Mouse (Mus musculus): ENCODE data around the gene Snx18.
A peak's percentile ranks its signal among the peaks of the same experiment; 100 is the strongest.

DNA sequence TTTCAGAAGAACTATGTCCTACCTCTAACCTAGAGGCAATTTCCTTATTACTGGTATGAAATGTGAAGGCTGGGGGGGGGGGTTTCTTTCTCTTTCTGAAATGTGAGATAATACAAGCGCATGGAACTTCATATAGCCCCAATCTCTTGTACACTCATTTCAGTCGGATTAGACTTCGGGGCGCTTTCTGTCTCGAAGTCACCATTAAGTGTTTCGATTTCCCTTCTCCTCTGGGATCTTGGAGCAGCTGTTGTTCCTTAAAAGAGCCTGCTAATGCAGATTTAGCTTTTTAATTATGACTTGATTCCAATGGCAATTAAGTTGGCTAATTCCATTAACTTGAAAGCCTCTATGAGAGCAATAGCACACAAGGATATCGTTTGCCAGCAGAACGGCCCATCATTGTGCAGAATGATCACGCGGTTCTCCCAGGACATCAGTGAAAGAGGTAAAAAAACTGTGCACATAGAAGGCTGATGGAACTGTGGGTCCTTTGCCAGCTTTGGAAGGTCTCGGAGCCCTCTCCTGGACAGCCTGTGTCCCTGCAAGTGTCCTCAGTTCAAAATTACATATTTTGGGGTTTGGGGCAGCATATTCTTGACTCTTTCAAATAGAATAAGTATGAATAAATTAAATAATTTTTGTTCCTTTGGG, 22.7 kb upstream of the Snx18 start:
- TF ChIP-seq CTCF (IDR thresholded peaks at IDR 0.05; ENCODE audit: low read depth) (peak; percentile 65), EP300 (optimal IDR thresholded peaks at IDR 0.05) (no peak)

Measured in stomach, postnatal 0 days (tissue).